Comparison of ENCODE assay signal across 8 mouse cellular contexts in genomic region chr11:104379635-104380034, GRCm38 (mm10).
DNase-seq lines count a peak whose midpoint lies in the region; ATAC-seq lines count a peak whose summit lies in the region.

No protein-coding gene starts in this region.

- no peaks in the 10 kb centered on the region for H3K36me3 ChIP-seq in neural tube, embryonic 11.5 days (ENCODE audit: control insufficient read depth, insufficient read depth, low read length)
- 0 out of 2 replicates have a peak, but pooled peaks cover 3% of the 10 kb centered on the region for H3K36me3 ChIP-seq in neural tube, embryonic 15.5 days
- H3K36me3 ChIP-seq in intestine, embryonic 15.5 days = no peaks in the 10 kb centered on the region

- no peak overlapping the region for H3K4me3 ChIP-seq in neural tube, embryonic 11.5 days (ENCODE audit: low read depth, low read length)
- no peak overlapping the region for H3K4me3 ChIP-seq in neural tube, embryonic 15.5 days (replicated peaks)
- H3K4me3 ChIP-seq in intestine, embryonic 15.5 days (replicated peaks) = no peak overlapping the region

- H3K9ac ChIP-seq in neural tube, embryonic 11.5 days (ENCODE audit: low read length) = no peak overlapping the region
- no peak overlapping the region for H3K9ac ChIP-seq in neural tube, embryonic 15.5 days (replicated peaks)
- no peak overlapping the region for H3K9ac ChIP-seq in intestine, embryonic 15.5 days

- no peak overlapping the region for H3K4me2 ChIP-seq in neural tube, embryonic 11.5 days (ENCODE audit: low read depth)
- H3K4me2 ChIP-seq in neural tube, embryonic 15.5 days = no peak overlapping the region
- no peak overlapping the region for H3K4me2 ChIP-seq in intestine, embryonic 15.5 days (replicated peaks)

- H3K9me3 ChIP-seq in neural tube, embryonic 11.5 days (ENCODE audit: control insufficient read depth, low read length) = no peaks in the 10 kb centered on the region
- H3K9me3 ChIP-seq in neural tube, embryonic 15.5 days (replicated peaks) = no peaks in the 10 kb centered on the region
- no peaks in the 10 kb centered on the region for H3K9me3 ChIP-seq in intestine, embryonic 15.5 days

- WGBS in neural tube, embryonic 11.5 days = 89% methylated on average over 1 of the region's 1 CpGs
- WGBS in neural tube, embryonic 15.5 days = 61% methylated on average over 1 of the region's 1 CpGs
- WGBS in intestine, embryonic 15.5 days = 72% methylated on average over 1 of the region's 1 CpGs

- H3K27ac ChIP-seq in neural tube, embryonic 11.5 days (ENCODE audit: low read depth, low read length) = no peak overlapping the region
- no peak overlapping the region for H3K27ac ChIP-seq in neural tube, embryonic 15.5 days (replicated peaks)
- H3K27ac ChIP-seq in intestine, embryonic 15.5 days = no peak overlapping the region

- intact Hi-C loops in heart, postnatal 36 days (cut with DNase I) = loop anchor here (5.0 kb wide), 1 partner anchor 83 kb away; no protein-coding TSS in a partner anchor

- H3K27me3 ChIP-seq in neural tube, embryonic 11.5 days (ENCODE audit: control insufficient read depth, insufficient read depth, low read length) = no peaks in the 10 kb centered on the region
- H3K27me3 ChIP-seq in neural tube, embryonic 15.5 days (replicated peaks) = no peaks in the 10 kb centered on the region
- H3K27me3 ChIP-seq in intestine, embryonic 15.5 days (replicated peaks) = no peaks in the 10 kb centered on the region

- DNase-seq in heart, adult 11 months = peak; percentile 84
- no peak for DNase-seq in heart, postnatal 36 days
- peak; percentile 13 for DNase-seq in neural tube, embryonic 11.5 days (ENCODE audit: low spot score)
- peak; percentile 13 for DNase-seq in embryo, embryonic 11 days
- peak; percentile 30 for DNase-seq in thymus, postnatal 4 days
- DNase-seq in right cerebral cortex, postnatal 14 days = no peak

- no peaks in the 10 kb centered on the region for H3K4me1 ChIP-seq in neural tube, embryonic 11.5 days (ENCODE audit: control insufficient read depth, insufficient read depth, low read length)
- H3K4me1 ChIP-seq in neural tube, embryonic 15.5 days = no peaks in the 10 kb centered on the region
- H3K4me1 ChIP-seq in intestine, embryonic 15.5 days (replicated peaks) = 0 out of 2 replicates have a peak, but pooled peaks cover 2% of the 10 kb centered on the region

- ATAC-seq in neural tube, embryonic 11.5 days (ENCODE audit: insufficient read depth, low FRiP score, low TSS enrichment) = no peak
- no peak for ATAC-seq in neural tube, embryonic 15.5 days (ENCODE audit: low FRiP score)
- ATAC-seq in intestine, embryonic 15.5 days = no peak

Comparison
In these comparisons a context has a peak if more than half of its experiments do, and no peak if none do; other contexts are left out.
1. DNase-seq: peak in heart, adult 11 months (single experiment), neural tube, embryonic 11.5 days (single experiment), embryo, embryonic 11 days (single experiment) and thymus, postnatal 4 days (single experiment); none in heart, postnatal 36 days (0 of 2) and right cerebral cortex, postnatal 14 days (single experiment).